Mouse (Mus musculus): Measurements from ENCODE around the gene Rassf8. TPM values are rescaled to one million over a fixed set of nuclear protein-coding genes. Genes with fewer than 3 reads are reported as not detected.

Rassf8 gene
- polyA plus RNA-seq, 1 experiment from 2014 or later, result 12.5 TPM

GRCm38 (mm10) chr6:145756640-145757005, 10.1 kb downstream of the Rassf8 start:
- Histone ChIP-seq H3K36me3 (ENCODE audit: control insufficient read depth, insufficient read depth, low read length) (no peaks in the 10 kb centered on the region), H3K27ac (ENCODE audit: low read depth, low read length) (no peak overlapping the region), H3K9me3 (replicated peaks; ENCODE audit: control insufficient read depth, low read length) (no peaks in the 10 kb centered on the region), H3K27me3 (ENCODE audit: control insufficient read depth, insufficient read depth, low read length) (no peaks in the 10 kb centered on the region), H3K4me3 (ENCODE audit: low read depth, low read length) (no peak overlapping the region), H3K9ac (ENCODE audit: low read depth, low read length) (no peak overlapping the region), H3K4me1 (ENCODE audit: control insufficient read depth, insufficient read depth, low read length) (peaks cover 73% of the 10 kb centered on the region), H3K4me2 (no peak overlapping the region)
- WGBS (ENCODE audit: insufficient replicate concordance), result 83% methylated on average over 6 of the region's 6 CpGs
- no peak for ATAC-seq (replicated peaks; ENCODE audit: insufficient number of reproducible peaks, low FRiP score, low TSS enrichment)

GRCm38 (mm10) chr6:145757346-145757745, 10.8 kb downstream of the Rassf8 start:
- H3K27me3 ChIP-seq (ENCODE audit: control insufficient read depth, insufficient read depth, low read length), result no peaks in the 10 kb centered on the region
- no peak overlapping the region for H3K27ac ChIP-seq (ENCODE audit: low read depth, low read length)
- H3K4me3 ChIP-seq (ENCODE audit: low read depth, low read length), result no peak overlapping the region
- no peak overlapping the region for H3K9ac ChIP-seq (ENCODE audit: low read depth, low read length)
- peaks cover 77% of the 10 kb centered on the region for H3K4me1 ChIP-seq (ENCODE audit: control insufficient read depth, insufficient read depth, low read length)
- H3K36me3 ChIP-seq (ENCODE audit: control insufficient read depth, insufficient read depth, low read length), result no peaks in the 10 kb centered on the region
- H3K4me2 ChIP-seq, result no peak overlapping the region
- WGBS (ENCODE audit: insufficient replicate concordance), result 69% methylated on average over 3 of the region's 3 CpGs
- ATAC-seq (replicated peaks; ENCODE audit: insufficient number of reproducible peaks, low FRiP score, low TSS enrichment), result no peak
- no peaks in the 10 kb centered on the region for H3K9me3 ChIP-seq (replicated peaks; ENCODE audit: control insufficient read depth, low read length)

GRCm38 (mm10) chr6:145758685-145759084, 12.1 kb downstream of the Rassf8 start:
- no peak for ATAC-seq (replicated peaks; ENCODE audit: insufficient number of reproducible peaks, low FRiP score, low TSS enrichment)
- Histone ChIP-seq H3K4me2 (peak overlapping the region; percentile 12; the same call in 1 of the 2 replicates), H3K9me3 (replicated peaks; ENCODE audit: control insufficient read depth, low read length) (no peaks in the 10 kb centered on the region), H3K27ac (ENCODE audit: low read depth, low read length) (peak overlapping the region; percentile 32), H3K9ac (ENCODE audit: low read depth, low read length) (0 out of 2 replicates have a peak overlapping the region, but pooled peaks have one; percentile 18), H3K36me3 (ENCODE audit: control insufficient read depth, insufficient read depth, low read length) (no peaks in the 10 kb centered on the region), H3K27me3 (ENCODE audit: control insufficient read depth, insufficient read depth, low read length) (no peaks in the 10 kb centered on the region), H3K4me1 (ENCODE audit: control insufficient read depth, insufficient read depth, low read length) (peaks cover 79% of the 10 kb centered on the region), H3K4me3 (ENCODE audit: low read depth, low read length) (no peak overlapping the region)
- 40% methylated on average over 10 of the region's 10 CpGs for WGBS (ENCODE audit: insufficient replicate concordance)

- H3K27ac ChIP-seq (ENCODE audit: low read depth, low read length), result peak overlapping the region; percentile 96
- no peak for ATAC-seq (replicated peaks; ENCODE audit: insufficient number of reproducible peaks, low FRiP score, low TSS enrichment)
- H3K27me3 ChIP-seq (ENCODE audit: control insufficient read depth, insufficient read depth, low read length), result no peaks in the 10 kb centered on the region
- no peak overlapping the region for H3K9ac ChIP-seq (ENCODE audit: low read depth, low read length)
- H3K4me1 ChIP-seq (ENCODE audit: control insufficient read depth, insufficient read depth, low read length), result peaks cover 79% of the 10 kb centered on the region
- no peak overlapping the region for H3K4me2 ChIP-seq
- WGBS (ENCODE audit: insufficient replicate concordance), result 50% methylated on average over 2 of the region's 2 CpGs
- H3K36me3 ChIP-seq (ENCODE audit: control insufficient read depth, insufficient read depth, low read length), result no peaks in the 10 kb centered on the region
- H3K4me3 ChIP-seq (ENCODE audit: low read depth, low read length), result no peak overlapping the region
- H3K9me3 ChIP-seq (replicated peaks; ENCODE audit: control insufficient read depth, low read length), result no peaks in the 10 kb centered on the region
These were observed 12.9 kb downstream of the Rassf8 start for GRCm38 (mm10) chr6:145759432-145759831.

- Histone ChIP-seq H3K9me3 (replicated peaks; ENCODE audit: control insufficient read depth, low read length) (no peaks in the 10 kb centered on the region), H3K4me2 (no peak overlapping the region), H3K4me1 (ENCODE audit: control insufficient read depth, insufficient read depth, low read length) (peaks cover 84% of the 10 kb centered on the region), H3K27me3 (ENCODE audit: control insufficient read depth, insufficient read depth, low read length) (no peaks in the 10 kb centered on the region), H3K9ac (ENCODE audit: low read depth, low read length) (peak overlapping the region; percentile 44; the same call in 1 of the 2 replicates), H3K4me3 (ENCODE audit: low read depth, low read length) (no peak overlapping the region), H3K36me3 (ENCODE audit: control insufficient read depth, insufficient read depth, low read length) (no peaks in the 10 kb centered on the region), H3K27ac (ENCODE audit: low read depth, low read length) (peak overlapping the region; percentile 96)
- no peak; the same call in 1 of the 2 replicates for ATAC-seq (replicated peaks; ENCODE audit: insufficient number of reproducible peaks, low FRiP score, low TSS enrichment)
- WGBS (ENCODE audit: insufficient replicate concordance), result 33% methylated on average over 4 of the region's 4 CpGs
These were observed 13.9 kb downstream of the Rassf8 start for GRCm38 (mm10) chr6:145760246-145761016.

GRCm38 (mm10) chr6:145761151-145761935, 14.8 kb downstream of the Rassf8 start:
- H3K4me2 ChIP-seq, result no peak overlapping the region
- WGBS (ENCODE audit: insufficient replicate concordance), result 73% methylated on average over 3 of the region's 3 CpGs
- H3K4me1 ChIP-seq (ENCODE audit: control insufficient read depth, insufficient read depth, low read length), result peaks cover 80% of the 10 kb centered on the region
- ATAC-seq (replicated peaks; ENCODE audit: insufficient number of reproducible peaks, low FRiP score, low TSS enrichment), result no peak
- H3K4me3 ChIP-seq (ENCODE audit: low read depth, low read length), result no peak overlapping the region
- H3K36me3 ChIP-seq (ENCODE audit: control insufficient read depth, insufficient read depth, low read length), result no peaks in the 10 kb centered on the region
- H3K9ac ChIP-seq (ENCODE audit: low read depth, low read length), result no peak overlapping the region
- no peaks in the 10 kb centered on the region for H3K9me3 ChIP-seq (replicated peaks; ENCODE audit: control insufficient read depth, low read length)
- H3K27me3 ChIP-seq (ENCODE audit: control insufficient read depth, insufficient read depth, low read length), result no peaks in the 10 kb centered on the region
- peak overlapping the region; percentile 96 for H3K27ac ChIP-seq (ENCODE audit: low read depth, low read length)

GRCm38 (mm10) chr6:145762016-145762415, 15.5 kb downstream of the Rassf8 start:
- H3K4me1 ChIP-seq (ENCODE audit: control insufficient read depth, insufficient read depth, low read length), result peaks cover 75% of the 10 kb centered on the region
- ATAC-seq (replicated peaks; ENCODE audit: insufficient number of reproducible peaks, low FRiP score, low TSS enrichment), result no peak

GRCm38 (mm10) chr6:145763051-145763450, 16.5 kb downstream of the Rassf8 start:
- Histone ChIP-seq H3K9ac (ENCODE audit: low read depth, low read length) (no peak overlapping the region), H3K9me3 (replicated peaks; ENCODE audit: control insufficient read depth, low read length) (no peaks in the 10 kb centered on the region), H3K4me3 (ENCODE audit: low read depth, low read length) (no peak overlapping the region), H3K36me3 (ENCODE audit: control insufficient read depth, insufficient read depth, low read length) (no peaks in the 10 kb centered on the region), H3K27ac (ENCODE audit: low read depth, low read length) (no peak overlapping the region), H3K4me1 (ENCODE audit: control insufficient read depth, insufficient read depth, low read length) (peaks cover 71% of the 10 kb centered on the region), H3K4me2 (no peak overlapping the region), H3K27me3 (ENCODE audit: control insufficient read depth, insufficient read depth, low read length) (no peaks in the 10 kb centered on the region)
- WGBS (ENCODE audit: insufficient replicate concordance), result 74% methylated on average over 4 of the region's 4 CpGs
- no peak for ATAC-seq (replicated peaks; ENCODE audit: insufficient number of reproducible peaks, low FRiP score, low TSS enrichment)

More at GRCm38 (mm10) chr6:145762016-145762415, 15.5 kb downstream of the Rassf8 start:
- 92% methylated on average over 3 of the region's 3 CpGs for WGBS (ENCODE audit: insufficient replicate concordance)
- H3K9me3 ChIP-seq (replicated peaks; ENCODE audit: control insufficient read depth, low read length), result no peaks in the 10 kb centered on the region
- no peaks in the 10 kb centered on the region for H3K36me3 ChIP-seq (ENCODE audit: control insufficient read depth, insufficient read depth, low read length)
- no peaks in the 10 kb centered on the region for H3K27me3 ChIP-seq (ENCODE audit: control insufficient read depth, insufficient read depth, low read length)
- no peak overlapping the region for H3K27ac ChIP-seq (ENCODE audit: low read depth, low read length)
- H3K4me2 ChIP-seq, result no peak overlapping the region
- H3K9ac ChIP-seq (ENCODE audit: low read depth, low read length), result no peak overlapping the region
- H3K4me3 ChIP-seq (ENCODE audit: low read depth, low read length), result no peak overlapping the region

Data from heart, embryonic 11.5 days (tissue).